Mouse (Mus musculus): ENCODE results near the gene Sepsecs. TPM values are rescaled to one million over a fixed set of nuclear protein-coding genes. Genes with fewer than 3 reads are reported as not detected.

The Sepsecs gene
- polyA plus RNA-seq (2021; fragmentation: Nextera tagmentation): 3.4 and 4.5 TPM in 2 replicates
- long read RNA-seq, experiment 1, full-length matches to known transcripts: 8 of 13 reads
- long read RNA-seq, experiment 1, partial matches to known transcripts: 0 of 13 reads
- long read RNA-seq, experiment 1, other reads (novel, unspliced or antisense): 5 of 13 reads
- long read RNA-seq, experiment 2, full-length matches to known transcripts: 43 of 50 reads
- long read RNA-seq, experiment 2, partial matches to known transcripts: 6 of 50 reads
- long read RNA-seq, experiment 2, other reads (novel, unspliced or antisense): 1 of 50 reads

DNA sequence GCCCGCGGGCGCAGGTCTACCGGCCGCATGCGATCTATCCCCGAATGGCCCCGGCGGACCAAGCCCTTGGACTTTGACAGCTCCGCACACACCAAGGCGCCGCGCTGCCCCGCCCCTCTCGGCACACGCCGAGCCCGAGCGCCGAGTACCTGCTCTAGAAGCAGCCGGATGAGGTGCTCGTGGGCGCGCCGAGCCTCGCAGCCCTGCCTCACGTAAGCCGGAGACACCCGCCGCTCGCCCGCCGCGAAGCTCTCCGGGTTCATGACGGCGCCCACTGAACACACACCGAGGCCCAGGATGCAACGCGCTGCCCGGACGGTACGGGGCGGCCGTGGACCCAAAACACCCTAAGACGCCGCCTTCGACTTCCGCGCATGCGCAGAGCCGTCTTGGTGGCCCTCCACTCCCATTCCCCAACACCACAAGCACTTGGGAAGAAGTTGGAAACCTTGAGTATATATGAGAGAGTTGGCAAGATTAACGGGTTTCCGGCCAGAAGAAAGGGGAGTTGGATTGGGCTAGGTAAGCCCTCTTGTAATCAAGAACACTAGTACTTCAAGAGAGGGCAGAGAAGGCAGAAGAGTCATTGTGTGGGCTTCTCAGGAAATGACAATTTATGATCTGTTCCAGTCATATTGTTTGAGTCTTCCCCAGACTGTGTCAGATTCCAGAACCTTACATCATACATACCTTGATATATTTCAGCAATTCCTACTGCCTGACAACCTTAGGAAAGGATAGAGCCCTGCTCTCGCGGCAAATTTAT lies at the start of gene Sepsecs:
Sepsecs (minus strand) TSS at position 283 of the 766 bp plus-strand sequence.

Other genes starting within 250 kb of the Sepsecs start
- 6.8 and 8.2 TPM in 2 replicates for gene Ccdc149, start 198.2 kb downstream of the Sepsecs start, polyA plus RNA-seq (2021; fragmentation: Nextera tagmentation)
- gene Lgi2, start 103.2 kb downstream of the Sepsecs start, polyA plus RNA-seq (2021; fragmentation: Nextera tagmentation): 1.8 and 2.5 TPM in 2 replicates
- gene Pi4k2b, start 71.9 kb upstream of the Sepsecs start, polyA plus RNA-seq (2021; fragmentation: Nextera tagmentation): 1.0 and 1.6 TPM in 2 replicates
- gene Zcchc4, start 105.7 kb upstream of the Sepsecs start, polyA plus RNA-seq (2021; fragmentation: Nextera tagmentation): 4.9 and 5.4 TPM in 2 replicates
- gene Anapc4, start 164.3 kb upstream of the Sepsecs start, polyA plus RNA-seq (2021; fragmentation: Nextera tagmentation): 34.8 and 40.9 TPM in 2 replicates